Mouse (Mus musculus) embryonic facial prominence, embryonic 15.5 days (tissue): Measurements from ENCODE around the gene Prr36. TPM values are rescaled to one million over a fixed set of nuclear protein-coding genes. Genes with fewer than 3 reads are reported as not detected.

ENCODE experiments used
- ATAC-seq: fragments of 200-750 bp; cut with Nextera tagmentation; 2 replicates; pipeline ENCODE4 v1.8.0; 2017; ENCODE audit warnings: low read depth, moderate TSS enrichment; ENCODE audit not compliant: insufficient number of reproducible peaks, low FRiP score, low TSS enrichment
- H3K27ac ChIP-seq: fragments of 300-500 bp; sonication (generic); replicated peaks from 2 replicates; pipeline ENCODE4 v1.5.1; 2015; ENCODE audit warnings: mild to moderate bottlenecking, inconsistent platforms
- H3K27me3 ChIP-seq: fragments of 300-500 bp; sonication (generic); 2 replicates; pipeline ENCODE4 v1.6.1; 2015; ENCODE audit warnings: inconsistent platforms
- H3K36me3 ChIP-seq: fragments of 300-500 bp; sonication (generic); 2 replicates; pipeline ENCODE4 v1.6.1; 2015; ENCODE audit warnings: mild to moderate bottlenecking, inconsistent platforms
- H3K4me1 ChIP-seq: fragments of 300-500 bp; sonication (generic); 2 replicates; pipeline ENCODE4 v1.6.1; 2015; ENCODE audit warnings: inconsistent platforms
- H3K4me2 ChIP-seq: fragments of 300-500 bp; sonication (generic); replicated peaks from 2 replicates; pipeline ENCODE4 v1.6.1; 2015; ENCODE audit warnings: mild to moderate bottlenecking, inconsistent platforms
- H3K4me3 ChIP-seq: fragments of 300-500 bp; sonication (generic); replicated peaks from 2 replicates; pipeline ENCODE4 v1.5.1; 2015; ENCODE audit warnings: mild to moderate bottlenecking, inconsistent platforms
- H3K9ac ChIP-seq: fragments of 300-500 bp; sonication (generic); 2 replicates; pipeline ENCODE4 v1.6.1; 2015; ENCODE audit warnings: inconsistent platforms
- H3K9me3 ChIP-seq: fragments of 300-500 bp; sonication (generic); replicated peaks from 2 replicates; pipeline ENCODE4 v1.6.1; 2016; ENCODE audit warnings: inconsistent platforms
- WGBS: fragments of 180-500 bp; shearing (Covaris S2); methylation state at CpG from one replicate; pipeline ENCODE4 v1.1.7; 2015; 5-methylcytosine and 5-hydroxymethylcytosine counted together
- polyA plus RNA-seq: library from polyadenylated mRNA; unstranded; fragments of >200 nt; fragmentation: Nextera tagmentation; extraction: Ambion mirVana; gene quantifications from 2 replicates; pipeline ENCODE4 v1.2.1, GENCODE M21; 2015

Prr36 gene
- polyA plus RNA-seq, 1 experiment from 2014 or later, result 1.9 TPM

DNA sequence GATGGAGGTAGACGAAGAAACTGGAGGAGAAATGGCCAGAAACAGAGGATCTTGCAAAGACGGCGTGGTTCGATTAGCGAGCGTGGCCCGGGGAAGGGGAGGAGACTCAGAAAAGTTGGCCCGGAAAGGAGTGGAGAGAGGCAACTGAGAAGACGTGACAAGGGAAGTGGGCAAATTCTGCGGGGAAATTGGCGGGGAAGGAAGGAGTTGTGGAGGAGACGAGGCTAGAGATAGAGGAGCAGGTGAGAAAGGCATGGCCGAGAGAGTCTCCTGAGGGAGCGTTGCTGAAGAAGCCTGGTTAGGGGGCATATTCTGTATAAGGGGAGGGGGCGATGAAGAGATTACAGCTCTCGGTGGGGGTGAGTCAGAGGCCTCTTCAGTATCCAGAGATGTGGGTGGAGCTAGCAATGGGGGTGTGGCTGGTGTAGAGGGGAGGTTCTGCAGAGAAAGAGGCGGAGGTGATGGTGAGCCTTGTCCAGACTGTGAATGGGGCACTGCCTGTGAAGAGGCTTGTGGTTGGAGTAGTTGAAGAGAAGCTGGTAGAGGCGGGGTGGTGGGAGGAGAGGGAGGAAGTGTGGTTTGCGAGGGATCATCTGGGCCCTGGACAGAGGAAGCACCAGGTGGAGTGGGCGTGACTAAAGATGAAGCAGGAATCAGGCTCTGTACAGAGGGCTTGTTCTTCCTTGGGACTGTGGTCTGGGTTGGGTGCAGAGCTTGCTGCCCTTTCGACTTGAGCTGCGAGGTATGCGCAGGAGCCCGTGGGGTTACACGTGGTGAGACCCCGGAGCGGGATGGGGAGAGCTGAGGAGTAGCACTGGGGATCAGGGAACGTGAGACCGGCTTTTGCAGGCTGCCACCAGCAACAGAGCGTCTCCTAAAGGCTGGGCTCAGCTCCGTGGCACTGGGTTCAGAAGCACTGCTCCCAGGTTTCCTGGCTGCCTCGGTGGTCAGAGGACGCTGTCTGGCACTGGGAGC is 3.0 kb downstream of the Prr36 start:
- H3K9me3 ChIP-seq, result no peaks in the 10 kb centered on the region
- peak overlapping the region; percentile 44 for H3K4me3 ChIP-seq
- 0 out of 2 replicates have a peak, but pooled peaks cover 4% of the 10 kb centered on the region for H3K36me3 ChIP-seq
- no peak overlapping the region for H3K27ac ChIP-seq
- peaks cover 36% of the 10 kb centered on the region for H3K4me1 ChIP-seq
- H3K4me2 ChIP-seq, result peak overlapping the region; percentile 92
- H3K9ac ChIP-seq, result 0 out of 2 replicates have a peak overlapping the region, but pooled peaks have one; percentile 4
- H3K27me3 ChIP-seq, result peaks cover 44% of the 10 kb centered on the region
- WGBS, result 11% methylated on average over 33 of the region's 33 CpGs
- peak; percentile 47 for ATAC-seq

DNA sequence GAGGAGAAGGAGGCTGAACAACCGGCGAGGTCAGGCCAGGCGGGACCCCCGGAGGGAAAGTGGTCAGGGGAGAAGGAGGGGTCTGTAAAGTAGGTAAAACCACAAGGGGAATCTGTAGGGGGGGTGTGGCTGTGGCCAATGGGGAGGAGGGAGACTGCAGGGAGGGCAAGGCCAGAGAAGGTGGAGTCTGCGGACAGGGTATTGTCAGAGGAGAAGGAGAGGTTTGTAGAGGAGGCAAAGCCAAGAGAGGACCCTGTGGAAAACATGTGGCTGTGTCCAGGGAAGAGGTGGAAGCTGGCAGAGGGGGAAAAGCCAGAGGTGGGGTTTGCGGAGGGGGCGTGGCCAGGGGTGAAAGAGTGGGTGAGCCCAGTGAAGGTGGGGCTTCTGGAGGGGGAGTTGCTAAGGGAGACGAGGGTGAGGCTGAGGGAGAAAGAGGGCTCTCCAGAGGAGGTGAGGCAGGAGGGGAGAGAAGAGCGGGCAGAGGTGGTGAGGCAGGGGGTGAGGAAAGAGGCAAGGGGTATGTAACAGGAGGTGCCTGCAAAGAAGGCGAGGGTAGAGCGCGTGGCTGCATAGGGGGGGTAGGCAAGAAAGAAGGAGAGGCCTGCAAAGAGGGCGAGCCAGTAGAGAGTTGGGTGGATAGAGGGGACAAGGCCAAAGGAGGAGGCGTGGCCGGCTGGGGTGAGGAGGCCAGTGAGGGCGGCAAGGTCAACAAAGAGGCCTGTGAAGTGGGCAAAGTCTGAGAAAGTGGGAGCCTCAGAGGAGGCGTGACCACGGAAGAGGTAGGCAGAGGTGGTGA is 3.9 kb downstream of the Prr36 start:
- Histone ChIP-seq H3K4me2 (peak overlapping the region; percentile 92), H3K9ac (peak overlapping the region; percentile 19; the same call in 1 of the 2 replicates), H3K27ac (no peak overlapping the region), H3K36me3 (0 out of 2 replicates have a peak, but pooled peaks cover 4% of the 10 kb centered on the region), H3K4me3 (peak overlapping the region; percentile 44), H3K9me3 (no peaks in the 10 kb centered on the region), H3K4me1 (peaks cover 36% of the 10 kb centered on the region), H3K27me3 (peaks cover 44% of the 10 kb centered on the region)
- WGBS, result 4% methylated on average over 18 of the region's 18 CpGs
- peak; percentile 52 for ATAC-seq

DNA sequence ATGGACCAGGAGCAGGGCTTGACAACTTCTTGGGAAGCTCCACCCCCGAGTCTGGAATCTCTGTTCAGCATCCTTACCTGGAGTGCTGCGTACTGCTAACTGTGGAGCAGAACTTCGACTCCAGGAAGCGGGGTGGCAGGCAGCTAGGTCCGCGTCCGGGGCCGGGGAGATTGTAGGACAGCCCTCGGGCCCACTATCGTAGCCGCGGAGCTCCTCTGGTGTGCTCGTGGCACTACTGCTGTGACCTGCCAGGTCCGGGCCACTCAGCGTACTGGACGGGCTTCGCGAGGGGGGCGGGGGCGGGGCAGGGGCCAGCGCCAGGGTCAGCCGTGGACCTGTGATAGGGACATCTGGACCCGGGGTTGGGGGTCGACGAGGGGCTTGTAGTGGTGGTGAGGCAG is 4.5 kb downstream of the Prr36 start:
- Histone ChIP-seq H3K4me2 (peak overlapping the region; percentile 92), H3K27ac (no peak overlapping the region), H3K27me3 (peaks cover 38% of the 10 kb centered on the region), H3K4me1 (peaks cover 36% of the 10 kb centered on the region), H3K36me3 (0 out of 2 replicates have a peak, but pooled peaks cover 4% of the 10 kb centered on the region), H3K4me3 (peak overlapping the region; percentile 44), H3K9ac (peak overlapping the region; percentile 19; the same call in 1 of the 2 replicates), H3K9me3 (no peaks in the 10 kb centered on the region)
- WGBS, result 2% methylated on average over 25 of the region's 25 CpGs
- no peak for ATAC-seq

DNA sequence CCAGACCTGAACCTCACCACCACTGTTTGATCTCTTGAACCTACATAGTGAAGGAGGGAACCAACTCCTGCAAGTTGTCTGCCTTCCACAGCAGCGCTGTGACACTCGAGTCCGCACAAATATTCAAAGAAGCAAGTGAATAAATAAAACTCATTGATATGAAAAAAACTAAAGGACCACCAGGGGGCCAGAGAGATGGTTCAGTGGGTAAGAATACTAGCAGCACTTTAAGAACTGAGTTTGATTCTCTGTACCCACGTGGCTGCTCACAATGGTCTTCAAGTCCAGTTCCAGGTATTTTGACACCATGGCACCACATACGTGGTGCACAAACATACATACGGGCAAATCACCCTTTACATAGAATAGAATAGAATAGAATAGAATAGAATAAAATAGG is 6.2 kb downstream of the Prr36 start:
- Histone ChIP-seq H3K9me3 (no peaks in the 10 kb centered on the region), H3K4me1 (peaks cover 31% of the 10 kb centered on the region), H3K9ac (no peak overlapping the region), H3K4me2 (no peak overlapping the region), H3K27ac (no peak overlapping the region), H3K36me3 (0 out of 2 replicates have a peak, but pooled peaks cover 4% of the 10 kb centered on the region), H3K4me3 (no peak overlapping the region), H3K27me3 (peaks cover 26% of the 10 kb centered on the region)
- ATAC-seq, result no peak
- 76% methylated on average over 6 of the region's 6 CpGs for WGBS

DNA sequence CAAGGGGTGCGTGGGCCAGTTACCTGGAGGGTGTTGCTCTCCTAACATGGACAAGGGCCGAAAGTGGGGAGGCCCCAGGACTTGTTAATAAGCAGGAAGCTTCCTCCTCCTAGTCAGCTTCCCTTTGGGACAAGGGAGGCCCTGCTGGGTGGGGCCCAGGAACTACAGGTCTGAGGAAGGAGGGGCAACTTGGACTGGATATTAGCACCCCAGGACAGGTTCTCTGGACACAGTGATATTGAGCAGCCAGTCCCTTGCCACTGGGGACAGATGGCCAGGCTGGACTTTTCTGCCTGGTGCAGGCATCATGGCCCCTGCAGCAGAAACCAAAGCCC is 10.3 kb downstream of the Prr36 start:
- Histone ChIP-seq H3K27me3 (peaks cover 28% of the 10 kb centered on the region), H3K9ac (no peak overlapping the region), H3K4me1 (peaks cover 9% of the 10 kb centered on the region), H3K4me2 (no peak overlapping the region), H3K9me3 (no peaks in the 10 kb centered on the region), H3K36me3 (0 out of 2 replicates have a peak, but pooled peaks cover 15% of the 10 kb centered on the region), H3K27ac (no peak overlapping the region), H3K4me3 (no peak overlapping the region)
- 74% methylated on average over 2 of the region's 2 CpGs for WGBS
- ATAC-seq, result no peak

DNA sequence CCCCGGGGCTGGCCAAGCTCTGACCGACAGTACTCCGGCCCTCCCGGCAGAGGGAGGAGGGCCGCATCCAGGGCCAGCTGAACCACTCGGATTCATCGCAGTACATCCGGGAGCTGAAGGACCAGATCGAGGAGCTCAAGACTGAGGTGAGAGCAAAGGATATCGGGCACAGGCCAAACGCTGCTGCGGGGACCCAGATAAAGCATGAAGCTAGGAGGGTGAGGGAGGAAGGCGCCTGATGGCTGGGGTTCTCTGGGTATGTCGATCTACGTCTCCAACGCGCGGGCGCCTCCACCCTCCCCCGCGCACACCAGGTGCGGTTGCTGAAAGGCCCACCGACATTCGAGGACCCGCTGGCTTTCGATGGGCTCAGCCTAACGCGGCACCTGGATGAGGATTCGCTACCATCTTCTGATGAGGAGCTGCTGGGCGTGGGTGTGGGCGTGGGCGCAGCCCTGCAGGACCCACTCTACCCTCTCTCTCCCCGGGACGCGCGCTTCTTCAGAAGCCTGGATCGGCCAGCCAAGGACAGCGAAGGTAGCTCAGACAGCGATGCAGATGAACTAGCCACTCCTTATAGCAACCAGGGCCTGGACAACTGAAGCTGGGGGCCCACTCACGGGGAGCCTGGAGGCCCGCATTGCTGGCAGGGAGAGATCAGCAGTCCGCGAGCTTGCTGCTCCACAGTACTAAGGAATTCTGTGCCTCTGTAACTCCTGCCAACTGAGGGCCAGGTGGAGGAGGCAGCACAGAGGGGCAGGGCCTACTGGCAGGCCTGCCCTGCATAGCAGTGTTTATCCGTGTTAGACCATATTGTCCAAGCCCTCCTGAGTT is 10.9 kb downstream of the Prr36 start:
- H3K4me2 ChIP-seq, result no peak overlapping the region
- 0 out of 2 replicates have a peak, but pooled peaks cover 15% of the 10 kb centered on the region for H3K36me3 ChIP-seq
- H3K4me1 ChIP-seq, result peaks cover 9% of the 10 kb centered on the region
- H3K27ac ChIP-seq, result no peak overlapping the region
- 27% methylated on average over 44 of the region's 44 CpGs for WGBS
- no peaks in the 10 kb centered on the region for H3K9me3 ChIP-seq
- ATAC-seq, result peak; percentile 31; the same call in 1 of the 2 replicates
- no peak overlapping the region for H3K9ac ChIP-seq
- no peak overlapping the region for H3K4me3 ChIP-seq
- H3K27me3 ChIP-seq, result peaks cover 28% of the 10 kb centered on the region

DNA sequence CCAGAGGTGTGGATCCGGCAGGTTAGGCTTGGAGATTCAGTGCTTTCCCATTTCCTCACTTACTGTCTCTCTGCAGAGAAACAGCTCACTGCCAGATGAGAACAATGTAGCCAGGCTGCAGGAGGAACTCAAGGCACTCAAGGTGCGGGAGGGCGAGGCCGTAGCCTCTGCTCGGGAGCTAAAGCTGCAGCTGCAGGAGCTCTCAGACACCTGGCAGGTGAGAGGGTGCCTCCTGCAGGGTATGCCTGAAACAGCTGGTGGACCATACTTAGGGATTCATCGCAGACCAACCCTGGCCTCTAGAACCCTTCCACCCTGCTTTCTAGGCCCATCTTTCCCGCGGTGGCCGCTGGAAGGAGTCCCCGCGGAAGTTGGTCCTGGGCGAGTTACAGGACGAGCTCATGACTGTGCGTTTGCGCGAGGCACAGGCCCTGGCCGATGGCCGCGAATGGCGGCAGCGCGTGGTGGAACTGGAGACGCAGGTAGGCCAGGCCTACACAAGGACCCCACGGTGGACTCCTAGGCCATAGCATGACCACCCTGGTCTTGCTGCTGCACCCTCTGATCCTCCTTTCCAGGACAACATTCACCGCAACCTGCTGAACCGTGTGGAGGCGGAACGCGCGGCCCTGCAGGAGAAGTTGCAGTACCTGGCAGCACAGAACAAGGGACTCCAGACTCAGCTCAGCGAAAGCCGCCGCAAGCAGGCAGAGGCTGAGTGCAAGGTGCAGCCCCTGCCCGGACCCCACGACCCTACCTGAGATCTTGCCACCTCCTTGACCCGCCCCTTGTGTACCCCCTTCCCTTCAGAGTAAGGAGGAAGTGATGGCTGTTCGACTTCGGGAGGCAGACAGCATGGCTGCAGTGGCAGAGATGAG is 11.8 kb downstream of the Prr36 start:
- no peak for ATAC-seq
- H3K4me1 ChIP-seq, result peaks cover 9% of the 10 kb centered on the region
- no peak overlapping the region for H3K9ac ChIP-seq
- H3K4me2 ChIP-seq, result no peak overlapping the region
- no peak overlapping the region for H3K4me3 ChIP-seq
- 33% methylated on average over 38 of the region's 38 CpGs for WGBS
- H3K27ac ChIP-seq, result no peak overlapping the region
- H3K27me3 ChIP-seq, result peaks cover 28% of the 10 kb centered on the region
- no peaks in the 10 kb centered on the region for H3K9me3 ChIP-seq
- 0 out of 2 replicates have a peak, but pooled peaks cover 15% of the 10 kb centered on the region for H3K36me3 ChIP-seq

DNA sequence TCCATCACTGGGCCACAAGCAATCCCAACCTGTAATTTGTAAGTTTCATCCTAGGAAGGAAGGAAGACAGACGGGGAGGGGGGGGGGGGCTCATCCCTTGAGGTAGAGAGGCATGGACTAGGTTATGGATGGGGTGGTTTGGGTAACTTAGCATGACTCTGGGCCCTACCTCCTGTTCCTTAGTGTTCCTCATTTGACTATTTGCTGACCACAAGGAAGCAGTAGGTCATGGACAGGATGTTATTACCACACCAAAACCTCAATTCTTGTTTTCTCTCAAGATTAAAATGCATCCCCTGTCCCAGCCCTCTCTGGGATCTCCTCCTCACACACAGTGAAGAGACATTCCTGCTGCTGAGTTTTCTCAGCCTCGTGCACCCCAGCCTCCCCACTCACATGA is 15.9 kb downstream of the Prr36 start:
- ATAC-seq, result no peak; the same call in 1 of the 2 replicates
- Histone ChIP-seq H3K4me2 (no peak overlapping the region), H3K27ac (no peak overlapping the region), H3K4me3 (no peak overlapping the region), H3K36me3 (peaks cover 22% of the 10 kb centered on the region; the same call in 1 of the 2 replicates), H3K9me3 (no peaks in the 10 kb centered on the region), H3K27me3 (peaks cover 25% of the 10 kb centered on the region), H3K9ac (no peak overlapping the region), H3K4me1 (0 out of 2 replicates have a peak, but pooled peaks cover 3% of the 10 kb centered on the region)
- 59% methylated on average over 2 of the region's 2 CpGs for WGBS

DNA sequence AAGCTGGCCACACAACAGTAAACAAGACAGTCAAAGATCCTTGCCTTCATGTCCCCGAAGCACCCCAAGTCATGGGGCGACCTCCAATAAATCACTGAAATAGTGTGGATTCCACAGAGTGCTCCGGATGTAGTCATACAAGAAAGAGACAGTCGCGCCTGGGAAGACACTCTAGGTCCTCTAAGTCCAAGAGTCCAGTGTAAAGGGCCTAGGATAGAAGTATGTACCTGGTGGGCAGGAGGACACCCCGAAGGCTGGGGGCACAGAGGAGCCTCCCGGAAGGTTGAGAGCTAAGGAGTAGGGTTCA is 23.7 kb downstream of the Prr36 start:
- Histone ChIP-seq H3K36me3 (peaks cover 4% of the 10 kb centered on the region; the same call in 1 of the 2 replicates), H3K9me3 (no peaks in the 10 kb centered on the region), H3K9ac (no peak overlapping the region), H3K4me3 (no peak overlapping the region), H3K4me2 (peak overlapping the region; percentile 8; the same call in 1 of the 2 replicates), H3K27me3 (no peaks in the 10 kb centered on the region), H3K27ac (no peak overlapping the region), H3K4me1 (peaks cover 16% of the 10 kb centered on the region)
- 60% methylated on average over 7 of the region's 7 CpGs for WGBS
- no peak for ATAC-seq
